Mouse (Mus musculus) olfactory bulb, adult 2 months (tissue): ENCODE results near the gene Dmrtc1a.

Experiments
- CTCF ChIP-seq: fragments of 200-500 bp; IDR thresholded peaks from 2 replicates; pipeline ENCODE4 v1.5.1; 2012; ENCODE audit warnings: low read depth, mild to moderate bottlenecking, low read length, moderate library complexity; ENCODE audit not compliant: insufficient read depth
- POLR2A ChIP-seq: fragments of 200-500 bp; IDR thresholded peaks from 2 replicates; pipeline ENCODE4 v1.6.1; 2012; ENCODE audit warnings: mild to moderate bottlenecking, low read depth, low read length, moderate library complexity; ENCODE audit not compliant: insufficient read depth

GRCm38 (mm10) chrX:102934395-102934764 is 25.9 kb upstream of the Dmrtc1a start:
- TF ChIP-seq POLR2A (no peak), CTCF (no peak)
